Mouse (Mus musculus) brain, adult 2 months (tissue): Measurements from ENCODE around the gene Bri3.
"Not testable (repeated sequence)": the region's sequence is repeated elsewhere in the genome, so short reads cannot be mapped to it uniquely, and the experiment has no call there.

Source experiments
- DNase-seq: peaks from one replicate; pipeline ENCODE4 v3.0.0; 2011; ENCODE audit warnings: low read depth, low spot score

The Bri3 gene

GRCm38 (mm10) chr5:144357551-144357880, 113.3 kb downstream of the Bri3 start:
- DNase-seq = no peak

GRCm38 (mm10) chr5:144357881-144358591, 113.8 kb downstream of the Bri3 start, which contains the start of gene Baiap2l1:
Baiap2l1 (minus strand) TSS chr5:144358112.
- peak; percentile 36 for DNase-seq

- no peak for DNase-seq
Observed at GRCm38 (mm10) chr5:144358592-144358917, 114.3 kb downstream of the Bri3 start.

GRCm38 (mm10) chr5:144359886-144360285, 115.6 kb downstream of the Bri3 start:
- no peak for DNase-seq

GRCm38 (mm10) chr5:144360346-144360745, 116.1 kb downstream of the Bri3 start:
- DNase-seq = no peak

- no peak for DNase-seq
Observed at GRCm38 (mm10) chr5:144364680-144365357, 120.6 kb downstream of the Bri3 start.

GRCm38 (mm10) chr5:144366551-144366950, 122.3 kb downstream of the Bri3 start:
- DNase-seq = not testable (repeated sequence)

- no peak for DNase-seq
Observed at GRCm38 (mm10) chr5:144368661-144369205, 124.5 kb downstream of the Bri3 start.

GRCm38 (mm10) chr5:144370986-144371385, 126.7 kb downstream of the Bri3 start:
- no peak for DNase-seq

GRCm38 (mm10) chr5:144372177-144372576, 127.9 kb downstream of the Bri3 start:
- no peak for DNase-seq

- peak; percentile 24 for DNase-seq
Observed at GRCm38 (mm10) chr5:144372885-144373284, 128.6 kb downstream of the Bri3 start.

- DNase-seq = no peak
Observed at GRCm38 (mm10) chr5:144379431-144379830, 135.2 kb downstream of the Bri3 start.

- DNase-seq = no peak
Observed at GRCm38 (mm10) chr5:144380689-144381088, 136.5 kb downstream of the Bri3 start.

GRCm38 (mm10) chr5:144381782-144382181, 137.5 kb downstream of the Bri3 start:
- no peak for DNase-seq

GRCm38 (mm10) chr5:144383936-144384335, 139.7 kb downstream of the Bri3 start:
- DNase-seq = no peak

- peak; percentile 64 for DNase-seq
Observed at GRCm38 (mm10) chr5:144387851-144388250, 143.6 kb downstream of the Bri3 start.

GRCm38 (mm10) chr5:144394142-144394541, 149.9 kb downstream of the Bri3 start:
- DNase-seq = no peak

- no peak for DNase-seq
Observed at GRCm38 (mm10) chr5:144397566-144397965, 153.3 kb downstream of the Bri3 start.

- no peak for DNase-seq
Observed at GRCm38 (mm10) chr5:144400821-144401220, 156.6 kb downstream of the Bri3 start.

- DNase-seq = no peak
Observed at GRCm38 (mm10) chr5:144406256-144406655, 162.0 kb downstream of the Bri3 start.

GRCm38 (mm10) chr5:144410666-144411065, 166.4 kb downstream of the Bri3 start:
- peak; percentile 79 for DNase-seq

GRCm38 (mm10) chr5:144411702-144412101, 167.5 kb downstream of the Bri3 start:
- peak; percentile 37 for DNase-seq

- no peak for DNase-seq
Observed at GRCm38 (mm10) chr5:144412781-144413180, 168.5 kb downstream of the Bri3 start.
